Mouse (Mus musculus): ENCODE measurements around the gene Rsc1a1. TPM values are rescaled to one million over a fixed set of nuclear protein-coding genes. Genes with fewer than 3 reads are reported as not detected.

Rsc1a1 gene
- polyA plus RNA-seq, 1 experiment from 2014 or later = not detected

DNA sequence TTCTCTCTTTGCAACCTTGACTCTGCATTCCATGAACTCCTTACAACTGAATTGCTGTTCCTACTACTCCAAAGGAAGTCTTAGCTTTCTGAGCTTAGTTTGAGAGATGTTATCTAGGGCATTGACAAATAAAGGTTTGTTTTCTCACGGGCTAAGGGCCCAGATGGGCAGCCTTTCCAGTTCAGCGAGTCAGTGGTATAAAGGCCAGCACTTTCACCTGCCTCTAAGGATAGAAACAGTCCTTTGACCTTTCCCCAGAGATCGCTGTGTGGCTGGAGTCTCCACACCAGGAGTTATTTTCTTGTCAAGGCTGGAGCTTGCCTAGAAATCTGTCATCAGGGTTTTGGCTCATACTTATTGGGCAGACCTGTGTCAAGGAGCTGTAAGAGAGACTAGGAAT lies 40.3 kb upstream of the Rsc1a1 start:
- no peak overlapping the region for H3K4me2 ChIP-seq (replicated peaks; ENCODE audit: low read depth)
- TF ChIP-seq CTCF (IDR thresholded peaks at IDR 0.05; ENCODE audit: low read depth) = no peak
- WGBS = 24% methylated on average over 3 of the region's 3 CpGs
- H3K9ac ChIP-seq (ENCODE audit: low read depth, low read length) = no peak overlapping the region
- no peaks in the 10 kb centered on the region; the same call in 1 of the 2 replicates for H3K4me1 ChIP-seq (replicated peaks; ENCODE audit: control insufficient read depth, insufficient read depth, low read length)
- peak overlapping the region; percentile 41; the same call in 1 of the 2 replicates for H3K27ac ChIP-seq (ENCODE audit: low read depth, low read length)
- no peaks in the 10 kb centered on the region for H3K27me3 ChIP-seq (replicated peaks; ENCODE audit: control insufficient read depth, insufficient read depth, low read length)
- no peaks in the 10 kb centered on the region for H3K9me3 ChIP-seq (ENCODE audit: control insufficient read depth)
- H3K36me3 ChIP-seq (ENCODE audit: control insufficient read depth, insufficient read depth) = no peaks in the 10 kb centered on the region
- no peak for ATAC-seq
- H3K4me3 ChIP-seq (ENCODE audit: low read depth, low read length) = no peak overlapping the region

DNA sequence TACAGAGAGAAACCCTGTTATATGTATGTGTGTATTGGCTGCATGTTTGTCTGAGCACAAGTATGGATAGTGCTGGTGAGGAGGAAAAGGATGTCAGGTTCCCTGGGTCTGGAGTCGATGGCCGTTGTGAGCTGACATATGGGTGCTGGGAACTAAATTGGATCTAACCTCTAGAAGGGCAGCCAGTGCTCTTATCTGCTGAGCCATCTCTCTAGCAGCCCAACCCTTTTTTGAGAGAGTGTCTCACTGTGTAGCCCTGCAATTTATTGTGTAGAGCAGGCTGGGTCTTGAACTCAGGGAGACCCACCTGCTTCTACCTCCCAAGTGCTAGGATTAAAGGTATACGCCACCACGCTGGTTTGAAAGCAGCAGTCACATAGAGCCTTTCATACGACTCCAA lies 39.9 kb upstream of the Rsc1a1 start:
- WGBS = 65% methylated on average over 5 of the region's 5 CpGs
- no peak overlapping the region for H3K4me2 ChIP-seq (replicated peaks; ENCODE audit: low read depth)
- no peak for TF ChIP-seq CTCF (IDR thresholded peaks at IDR 0.05; ENCODE audit: low read depth)
- no peak overlapping the region for H3K4me3 ChIP-seq (ENCODE audit: low read depth, low read length)
- ATAC-seq = no peak
- no peak overlapping the region for H3K9ac ChIP-seq (ENCODE audit: low read depth, low read length)
- H3K4me1 ChIP-seq (replicated peaks; ENCODE audit: control insufficient read depth, insufficient read depth, low read length) = no peaks in the 10 kb centered on the region; the same call in 1 of the 2 replicates
- no peak overlapping the region; the same call in 1 of the 2 replicates for H3K27ac ChIP-seq (ENCODE audit: low read depth, low read length)
- H3K27me3 ChIP-seq (replicated peaks; ENCODE audit: control insufficient read depth, insufficient read depth, low read length) = no peaks in the 10 kb centered on the region
- 0 out of 2 replicates have a peak, but pooled peaks cover 1% of the 10 kb centered on the region for H3K36me3 ChIP-seq (ENCODE audit: control insufficient read depth, insufficient read depth)
- H3K9me3 ChIP-seq (ENCODE audit: control insufficient read depth) = no peaks in the 10 kb centered on the region

DNA sequence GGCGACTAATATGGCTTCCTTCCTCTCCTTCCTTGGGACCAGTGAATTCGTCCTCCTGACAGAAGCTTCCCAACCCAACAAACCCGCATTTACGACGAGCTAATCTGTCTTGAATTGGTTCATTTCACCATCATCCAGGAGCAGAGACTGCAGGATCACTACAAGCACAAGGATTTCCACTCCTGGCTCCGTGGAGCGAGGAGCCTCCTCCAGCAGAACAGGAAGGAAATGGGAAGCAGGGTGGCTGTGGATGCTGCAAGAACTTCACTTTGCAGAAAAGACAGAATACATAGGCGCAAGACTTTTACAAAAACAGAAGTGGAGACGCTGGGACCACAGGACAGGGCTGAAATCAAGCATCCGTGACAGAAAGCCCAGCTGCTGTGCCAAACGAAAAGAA lies 39.2 kb upstream of the Rsc1a1 start:
- Histone ChIP-seq H3K27ac (ENCODE audit: low read depth, low read length) (no peak overlapping the region), H3K4me1 (replicated peaks; ENCODE audit: control insufficient read depth, insufficient read depth, low read length) (no peaks in the 10 kb centered on the region; the same call in 1 of the 2 replicates), H3K9me3 (ENCODE audit: control insufficient read depth) (no peaks in the 10 kb centered on the region), H3K36me3 (ENCODE audit: control insufficient read depth, insufficient read depth) (0 out of 2 replicates have a peak, but pooled peaks cover 7% of the 10 kb centered on the region), H3K4me3 (ENCODE audit: low read depth, low read length) (no peak overlapping the region), H3K9ac (ENCODE audit: low read depth, low read length) (no peak overlapping the region), H3K4me2 (replicated peaks; ENCODE audit: low read depth) (no peak overlapping the region), H3K27me3 (replicated peaks; ENCODE audit: control insufficient read depth, insufficient read depth, low read length) (no peaks in the 10 kb centered on the region)
- ATAC-seq = no peak
- no peak for TF ChIP-seq CTCF (IDR thresholded peaks at IDR 0.05; ENCODE audit: low read depth)
- WGBS = 63% methylated on average over 11 of the region's 11 CpGs

DNA sequence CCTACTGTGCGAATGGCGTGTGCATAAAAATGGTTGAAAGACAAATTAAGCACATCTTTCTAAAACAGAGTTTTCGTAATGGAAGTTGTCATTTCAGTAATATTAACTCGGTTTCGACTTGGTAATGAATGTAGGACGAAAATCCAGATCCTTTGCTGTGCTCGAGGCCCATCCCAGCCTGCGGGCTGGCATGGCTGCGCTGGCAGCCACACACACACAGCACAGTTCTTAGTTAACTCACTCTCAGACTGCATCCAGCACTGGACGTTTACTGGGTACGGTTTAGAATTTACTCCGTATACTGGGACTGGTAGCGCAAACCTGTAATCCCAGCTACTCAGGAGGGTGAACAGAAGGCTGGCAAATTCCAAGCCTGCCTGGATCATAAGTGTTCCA lies 38.3 kb upstream of the Rsc1a1 start:
- no peaks in the 10 kb centered on the region for H3K4me1 ChIP-seq (replicated peaks; ENCODE audit: control insufficient read depth, insufficient read depth, low read length)
- H3K36me3 ChIP-seq (ENCODE audit: control insufficient read depth, insufficient read depth) = 0 out of 2 replicates have a peak, but pooled peaks cover 8% of the 10 kb centered on the region
- TF ChIP-seq CTCF (IDR thresholded peaks at IDR 0.05; ENCODE audit: low read depth) = no peak
- peak overlapping the region; percentile 90 for H3K4me2 ChIP-seq (replicated peaks; ENCODE audit: low read depth)
- H3K9ac ChIP-seq (ENCODE audit: low read depth, low read length) = peak overlapping the region; percentile 94
- no peaks in the 10 kb centered on the region for H3K27me3 ChIP-seq (replicated peaks; ENCODE audit: control insufficient read depth, insufficient read depth, low read length)
- H3K4me3 ChIP-seq (ENCODE audit: low read depth, low read length) = peak overlapping the region; percentile 85
- no peak overlapping the region for H3K27ac ChIP-seq (ENCODE audit: low read depth, low read length)
- WGBS = 10% methylated on average over 13 of the region's 13 CpGs
- no peaks in the 10 kb centered on the region for H3K9me3 ChIP-seq (ENCODE audit: control insufficient read depth)
- no peak for ATAC-seq

DNA sequence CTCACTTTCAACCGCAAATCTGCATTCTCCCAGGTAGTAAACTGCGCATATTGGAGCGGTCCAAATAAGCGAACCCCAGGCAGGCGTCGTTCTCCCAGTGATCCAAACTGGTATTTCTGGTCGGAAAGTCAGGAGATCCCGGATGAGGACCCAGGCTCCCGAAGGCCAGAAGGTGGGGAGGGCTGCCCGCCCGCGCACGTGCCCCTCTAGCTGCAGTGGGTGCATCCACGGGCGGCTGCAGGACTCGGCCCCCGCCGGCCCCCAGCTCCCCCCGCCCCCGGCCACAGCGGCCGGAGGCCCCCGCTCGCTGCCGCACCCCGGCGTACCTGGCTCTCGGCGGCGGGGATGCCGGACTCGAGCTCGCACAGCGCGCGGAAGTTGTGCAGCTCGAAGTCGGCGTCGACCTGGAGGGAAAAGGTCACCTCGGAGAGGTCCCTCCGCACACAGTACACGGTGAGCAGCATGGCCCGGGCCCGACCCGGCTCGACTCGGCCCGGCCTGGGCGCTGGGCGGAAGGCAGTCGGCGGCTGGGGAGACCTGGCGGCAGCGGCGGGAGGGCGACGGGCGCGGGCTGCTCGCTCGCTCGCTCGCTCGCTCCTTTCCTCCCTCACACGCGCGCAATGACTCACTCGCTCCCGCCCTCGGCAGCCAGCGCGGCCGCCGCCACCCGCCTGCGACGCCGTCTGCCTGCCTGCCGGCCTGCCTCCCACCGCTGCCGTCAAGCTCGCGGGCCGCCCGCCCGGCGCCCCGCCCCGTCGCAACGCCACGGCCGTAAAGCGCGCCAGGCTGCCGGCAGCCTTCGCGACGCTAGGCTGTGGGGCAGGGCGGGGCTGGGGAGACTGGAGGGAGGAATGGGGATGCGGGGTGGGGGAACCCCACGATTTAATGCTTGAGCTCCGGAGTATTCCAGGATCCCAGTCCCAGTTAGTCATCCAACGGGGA lies 37.6 kb upstream of the Rsc1a1 start, which contains the start of gene Ddi2:
Gene Ddi2 (minus strand): TSS at position 689 of the 942 bp plus-strand sequence.
- WGBS = under 1% methylated on average over 70 of the region's 105 CpGs
- Histone ChIP-seq H3K36me3 (ENCODE audit: control insufficient read depth, insufficient read depth) (peaks cover 8% of the 10 kb centered on the region; the same call in 1 of the 2 replicates), H3K4me2 (replicated peaks; ENCODE audit: low read depth) (peak within 1 kb of the TSS; percentile 90), H3K27me3 (replicated peaks; ENCODE audit: control insufficient read depth, insufficient read depth, low read length) (no peaks in the 10 kb centered on the region), H3K4me1 (replicated peaks; ENCODE audit: control insufficient read depth, insufficient read depth, low read length) (no peaks in the 10 kb centered on the region), H3K9ac (ENCODE audit: low read depth, low read length) (peak within 1 kb of the TSS; percentile 94), H3K9me3 (ENCODE audit: control insufficient read depth) (no peaks in the 10 kb centered on the region), H3K27ac (ENCODE audit: low read depth, low read length) (peak within 1 kb of the TSS; percentile 98), H3K4me3 (ENCODE audit: low read depth, low read length) (peak within 1 kb of the TSS; percentile 85)
- peak; percentile 82 for ATAC-seq
- TF ChIP-seq CTCF (IDR thresholded peaks at IDR 0.05; ENCODE audit: low read depth) = no peak

DNA sequence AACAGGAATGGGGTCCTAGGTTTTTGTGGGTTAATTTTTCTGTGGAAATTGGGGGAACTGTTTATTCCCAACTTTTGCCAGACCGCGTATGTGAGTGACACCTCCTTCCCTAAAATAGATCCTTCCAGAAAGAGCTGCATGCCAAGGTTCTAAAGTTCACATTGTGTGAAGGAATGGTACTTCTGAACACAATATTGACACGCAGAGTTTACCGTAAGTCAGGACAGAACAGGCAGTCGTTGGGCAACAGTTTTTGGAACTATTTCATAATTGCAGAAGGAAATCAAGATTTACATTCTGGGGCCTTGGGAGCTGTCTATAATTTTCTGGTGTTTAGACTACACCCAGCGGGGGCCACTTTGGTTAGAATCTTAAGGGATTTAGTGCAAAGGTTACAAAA lies 36.6 kb upstream of the Rsc1a1 start:
- peak overlapping the region; percentile 85 for H3K4me3 ChIP-seq (ENCODE audit: low read depth, low read length)
- no peaks in the 10 kb centered on the region for H3K4me1 ChIP-seq (replicated peaks; ENCODE audit: control insufficient read depth, insufficient read depth, low read length)
- no peak for TF ChIP-seq CTCF (IDR thresholded peaks at IDR 0.05; ENCODE audit: low read depth)
- H3K9ac ChIP-seq (ENCODE audit: low read depth, low read length) = peak overlapping the region; percentile 94
- ATAC-seq = no peak
- H3K9me3 ChIP-seq (ENCODE audit: control insufficient read depth) = no peaks in the 10 kb centered on the region
- H3K4me2 ChIP-seq (replicated peaks; ENCODE audit: low read depth) = peak overlapping the region; percentile 90
- peaks cover 8% of the 10 kb centered on the region; the same call in 1 of the 2 replicates for H3K36me3 ChIP-seq (ENCODE audit: control insufficient read depth, insufficient read depth)
- peak overlapping the region; percentile 98; the same call in 1 of the 2 replicates for H3K27ac ChIP-seq (ENCODE audit: low read depth, low read length)
- H3K27me3 ChIP-seq (replicated peaks; ENCODE audit: control insufficient read depth, insufficient read depth, low read length) = no peaks in the 10 kb centered on the region
- WGBS = 8% methylated on average over 6 of the region's 6 CpGs
